Mouse (Mus musculus) neural tube, embryonic 12.5 days (tissue): ENCODE measurements at regions not wholly inside any gene's neighbourhood (a gene's known extent, or its start where the extent isn't known, plus 50 kb on each side); places are given as distances from the start of the nearest gene placed in this dataset.

Experiments
- ATAC-seq: fragments of 200-750 bp; cut with Nextera tagmentation; 2 replicates; pipeline ENCODE4 v1.8.0; 2017; ENCODE audit warnings: low read depth, mild to moderate bottlenecking, moderate TSS enrichment, moderate library complexity; ENCODE audit not compliant: low FRiP score
- H3K27ac ChIP-seq: fragments of 300-500 bp; sonication (generic); 2 replicates; pipeline ENCODE4 v1.5.1; 2016
- H3K27me3 ChIP-seq: fragments of 300-500 bp; sonication (generic); replicated peaks from 2 replicates; pipeline ENCODE4 v1.6.1; 2016; ENCODE audit warnings: mild to moderate bottlenecking
- H3K36me3 ChIP-seq: fragments of 300-500 bp; sonication (generic); 2 replicates; pipeline ENCODE4 v1.6.1; 2016; ENCODE audit warnings: mild to moderate bottlenecking
- H3K4me1 ChIP-seq: fragments of 300-500 bp; sonication (generic); 2 replicates; pipeline ENCODE4 v1.6.1; 2016
- H3K4me2 ChIP-seq: fragments of 300-500 bp; sonication (generic); replicated peaks from 2 replicates; pipeline ENCODE4 v1.6.1; 2016; ENCODE audit warnings: mild to moderate bottlenecking
- H3K4me3 ChIP-seq: fragments of 300-500 bp; sonication (generic); 2 replicates; pipeline ENCODE4 v1.5.1; 2016
- H3K9ac ChIP-seq: fragments of 300-500 bp; sonication (generic); 2 replicates; pipeline ENCODE4 v1.6.1; 2016; ENCODE audit warnings: mild to moderate bottlenecking
- H3K9me3 ChIP-seq: fragments of 300-500 bp; sonication (generic); 2 replicates; pipeline ENCODE4 v1.6.1; 2016; ENCODE audit warnings: mild to moderate bottlenecking

- ATAC-seq, result no peak
- H3K36me3 ChIP-seq, result no peaks in the 10 kb centered on the region
- no peaks in the 10 kb centered on the region for H3K9me3 ChIP-seq
- H3K4me2 ChIP-seq, result no peak overlapping the region
- H3K27me3 ChIP-seq, result no peaks in the 10 kb centered on the region
- H3K4me1 ChIP-seq, result no peaks in the 10 kb centered on the region
- H3K9ac ChIP-seq, result no peak overlapping the region
- no peak overlapping the region for H3K4me3 ChIP-seq
- no peak overlapping the region for H3K27ac ChIP-seq
Observed at GRCm38 (mm10) chr16:47599476-47599875, 684.1 kb upstream of the Dppa4 start.
